ENCODE assay signal across 25 mouse cellular contexts in the genomic region with DNA sequence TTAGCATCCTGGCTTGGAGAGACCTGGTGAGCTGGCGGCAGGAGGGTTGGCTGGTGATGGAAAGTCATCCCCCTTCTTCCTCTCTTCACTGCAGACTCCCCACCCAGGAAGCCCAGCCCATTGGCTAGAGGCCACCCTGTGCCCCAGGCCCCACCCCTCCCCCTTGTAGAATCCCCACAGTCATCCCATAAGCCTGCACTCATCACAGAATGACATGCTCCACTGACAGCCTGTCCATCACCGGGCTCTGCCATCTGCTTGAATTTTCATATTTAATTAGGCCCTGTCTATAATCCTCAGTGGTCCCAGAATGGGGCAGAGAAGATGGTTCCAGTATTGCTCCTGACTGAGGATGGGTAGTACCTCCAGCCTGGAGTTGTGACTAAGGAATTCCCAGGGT.
DNase-seq lines count a peak whose midpoint lies in the region; ATAC-seq lines count a peak whose summit lies in the region.
"Had no signal": no experiment of that assay in that cellular context is flagged by ENCODE, and none has a peak within 500 bp of the region (broad histone marks: within the 10 kb centered on the region; RNA-seq: fewer than 3 reads in every experiment).

No protein-coding gene starts in this region.

- H3K9me3 ChIP-seq in midbrain, embryonic 10.5 days (replicated peaks) = no peaks in the 10 kb centered on the region
- H3K9me3 ChIP-seq in midbrain, embryonic 16.5 days (replicated peaks; ENCODE audit: control insufficient read depth, low read length, poor library complexity, severe bottlenecking) = no peaks in the 10 kb centered on the region
- no peaks in the 10 kb centered on the region for H3K9me3 ChIP-seq in forebrain, embryonic 14.5 days (replicated peaks; ENCODE audit: control insufficient read depth, low read length)
- no peaks in the 10 kb centered on the region for H3K9me3 ChIP-seq in hindbrain, embryonic 14.5 days (ENCODE audit: control insufficient read depth, low read length)
- no peaks in the 10 kb centered on the region for H3K9me3 ChIP-seq in midbrain, embryonic 14.5 days (ENCODE audit: control insufficient read depth, low read length)
- H3K9me3 ChIP-seq: embryonic facial prominence, embryonic 12.5 days; heart, embryonic 15.5 days; stomach, embryonic 15.5 days had no signal

- no peak overlapping the region for H3K4me2 ChIP-seq in midbrain, embryonic 16.5 days (ENCODE audit: low read length)
- no peak overlapping the region for H3K4me2 ChIP-seq in forebrain, embryonic 14.5 days (ENCODE audit: low read length)
- H3K4me2 ChIP-seq in hindbrain, embryonic 14.5 days (replicated peaks) = no peak overlapping the region
- no peak overlapping the region for H3K4me2 ChIP-seq in midbrain, embryonic 14.5 days (ENCODE audit: low read length)
- H3K4me2 ChIP-seq: embryonic facial prominence, embryonic 12.5 days; heart, embryonic 15.5 days; liver, embryonic 11.5 days; stomach, embryonic 15.5 days had no signal

- H3K27ac ChIP-seq in midbrain, embryonic 10.5 days (replicated peaks) = peak overlapping the region; percentile 75
- no peak overlapping the region for H3K27ac ChIP-seq in midbrain, embryonic 16.5 days (ENCODE audit: low read length)
- no peak overlapping the region for H3K27ac ChIP-seq in forebrain, embryonic 14.5 days (ENCODE audit: low read depth, low read length)
- no peak overlapping the region for H3K27ac ChIP-seq in hindbrain, embryonic 14.5 days
- H3K27ac ChIP-seq in midbrain, embryonic 14.5 days (replicated peaks; ENCODE audit: low read depth, low read length) = peak overlapping the region; percentile 41; the same call in 1 of the 2 replicates
- H3K27ac ChIP-seq: embryonic facial prominence, embryonic 12.5 days; heart, embryonic 15.5 days; left cerebral cortex, adult 2 months; stomach, embryonic 15.5 days had no signal

- DNase-seq in midbrain, embryonic 10.5 days (ENCODE audit: low spot score) = no peak
- DNase-seq in forebrain, embryonic 14.5 days (ENCODE audit: low spot score) = peak; percentile 47
- DNase-seq in hindbrain, embryonic 14.5 days (ENCODE audit: low spot score) = no peak
- DNase-seq in midbrain, embryonic 14.5 days = peak; percentile 45
- no peak for DNase-seq in layer of hippocampus, postnatal 14 days (ENCODE audit: low spot score in 2 of 2)
- DNase-seq in kidney, postnatal 10 days = no peak
- no peak for DNase-seq in cerebellum, adult 18-20 months
- DNase-seq: adrenal gland, postnatal 36 days; B cell, adult 2 months; cerebellum, adult 8-10 months; gastrocnemius, postnatal 25 days; heart, postnatal 4 days; lung, adult 18-20 months; lung, postnatal 36 days; right cerebral cortex, postnatal 14 days; thymus, adult 18-20 months; thymus, postnatal 4 days had no signal

- H3K4me3 ChIP-seq in midbrain, embryonic 10.5 days = no peak overlapping the region
- H3K4me3 ChIP-seq in midbrain, embryonic 16.5 days (ENCODE audit: low read depth, low read length) = no peak overlapping the region
- H3K4me3 ChIP-seq in forebrain, embryonic 14.5 days (ENCODE audit: low read depth, low read length) = no peak overlapping the region
- H3K4me3 ChIP-seq in hindbrain, embryonic 14.5 days (replicated peaks; ENCODE audit: low read length) = no peak overlapping the region
- no peak overlapping the region for H3K4me3 ChIP-seq in midbrain, embryonic 14.5 days (replicated peaks; ENCODE audit: low read depth, low read length)
- H3K4me3 ChIP-seq: embryonic facial prominence, embryonic 12.5 days; erythroblast, embryonic 14.5 days; heart, embryonic 15.5 days; left cerebral cortex, adult 2 months; stomach, embryonic 15.5 days had no signal

- no peaks in the 10 kb centered on the region for H3K36me3 ChIP-seq in midbrain, embryonic 10.5 days
- no peaks in the 10 kb centered on the region for H3K36me3 ChIP-seq in midbrain, embryonic 16.5 days (ENCODE audit: control insufficient read depth, insufficient read depth, low read length)
- H3K36me3 ChIP-seq in forebrain, embryonic 14.5 days (ENCODE audit: control insufficient read depth, insufficient read depth, low read length) = no peaks in the 10 kb centered on the region
- no peaks in the 10 kb centered on the region for H3K36me3 ChIP-seq in hindbrain, embryonic 14.5 days (replicated peaks; ENCODE audit: control insufficient read depth, insufficient read depth)
- H3K36me3 ChIP-seq in midbrain, embryonic 14.5 days (ENCODE audit: control insufficient read depth, insufficient read depth, low read length) = no peaks in the 10 kb centered on the region
- H3K36me3 ChIP-seq: embryonic facial prominence, embryonic 12.5 days; heart, embryonic 15.5 days; stomach, embryonic 15.5 days had no signal

- ATAC-seq in midbrain, embryonic 16.5 days = no peak
- ATAC-seq in forebrain, embryonic 14.5 days = peak; percentile 52; the same call in 1 of the 2 replicates
- ATAC-seq in hindbrain, embryonic 14.5 days (ENCODE audit: low FRiP score) = 0 out of 2 replicates have a peak, but pooled peaks have one; percentile 53
- peak; percentile 64 for ATAC-seq in midbrain, embryonic 14.5 days (ENCODE audit: low FRiP score, low TSS enrichment)
- ATAC-seq: intestine, embryonic 16.5 days had no signal

- no peaks in the 10 kb centered on the region; the same call in 1 of the 2 replicates for H3K27me3 ChIP-seq in midbrain, embryonic 10.5 days (ENCODE audit: low read depth, poor library complexity, severe bottlenecking)
- no peaks in the 10 kb centered on the region for H3K27me3 ChIP-seq in midbrain, embryonic 16.5 days (ENCODE audit: control insufficient read depth, insufficient read depth, low read depth, low read length)
- H3K27me3 ChIP-seq in forebrain, embryonic 14.5 days (replicated peaks; ENCODE audit: control insufficient read depth, insufficient read depth, low read length) = no peaks in the 10 kb centered on the region
- H3K27me3 ChIP-seq in hindbrain, embryonic 14.5 days (ENCODE audit: control insufficient read depth, insufficient read depth, low read length) = no peaks in the 10 kb centered on the region
- H3K27me3 ChIP-seq in midbrain, embryonic 14.5 days (ENCODE audit: control insufficient read depth, insufficient read depth, low read length) = no peaks in the 10 kb centered on the region
- H3K27me3 ChIP-seq: stomach, embryonic 15.5 days had no signal

- 65% methylated on average over 2 of the region's 2 CpGs for WGBS in midbrain, embryonic 10.5 days
- WGBS in midbrain, embryonic 16.5 days = 32% methylated on average over 2 of the region's 2 CpGs
- WGBS in forebrain, embryonic 14.5 days = 46% methylated on average over 2 of the region's 2 CpGs
- 44% methylated on average over 2 of the region's 2 CpGs for WGBS in hindbrain, embryonic 14.5 days
- 23% methylated on average over 2 of the region's 2 CpGs for WGBS in midbrain, embryonic 14.5 days

- H3K4me1 ChIP-seq in midbrain, embryonic 10.5 days = peaks cover 7% of the 10 kb centered on the region; the same call in 1 of the 2 replicates
- no peaks in the 10 kb centered on the region for H3K4me1 ChIP-seq in midbrain, embryonic 16.5 days (ENCODE audit: control insufficient read depth, insufficient read depth, low read length)
- no peaks in the 10 kb centered on the region; the same call in 1 of the 2 replicates for H3K4me1 ChIP-seq in forebrain, embryonic 14.5 days (ENCODE audit: control insufficient read depth, insufficient read depth, low read length)
- H3K4me1 ChIP-seq in hindbrain, embryonic 14.5 days (replicated peaks; ENCODE audit: control insufficient read depth, insufficient read depth, low read length) = no peaks in the 10 kb centered on the region
- peaks cover 12% of the 10 kb centered on the region for H3K4me1 ChIP-seq in midbrain, embryonic 14.5 days (ENCODE audit: control insufficient read depth, insufficient read depth, low read length)
- H3K4me1 ChIP-seq: embryonic facial prominence, embryonic 12.5 days; heart, embryonic 15.5 days; stomach, embryonic 15.5 days had no signal

- no peak overlapping the region for H3K9ac ChIP-seq in midbrain, embryonic 16.5 days (ENCODE audit: low read depth, low read length)
- no peak overlapping the region for H3K9ac ChIP-seq in forebrain, embryonic 14.5 days (ENCODE audit: low read length)
- no peak overlapping the region for H3K9ac ChIP-seq in hindbrain, embryonic 14.5 days
- H3K9ac ChIP-seq in midbrain, embryonic 14.5 days (replicated peaks; ENCODE audit: low read length) = no peak overlapping the region
- H3K9ac ChIP-seq: embryonic facial prominence, embryonic 12.5 days; heart, embryonic 15.5 days; stomach, embryonic 15.5 days had no signal

Comparison
In these comparisons a context has a peak if more than half of its experiments do, and no peak if none do; other contexts are left out.
1. DNase-seq: peak in forebrain, embryonic 14.5 days (single experiment) and midbrain, embryonic 14.5 days (single experiment); none in midbrain, embryonic 10.5 days (single experiment), hindbrain, embryonic 14.5 days (single experiment), layer of hippocampus, postnatal 14 days (0 of 2), kidney, postnatal 10 days (single experiment) and cerebellum, adult 18-20 months (0 of 2).
2. H3K27ac ChIP-seq: peak in midbrain, embryonic 10.5 days (single experiment) and midbrain, embryonic 14.5 days (single experiment); none in midbrain, embryonic 16.5 days (single experiment), forebrain, embryonic 14.5 days (single experiment) and hindbrain, embryonic 14.5 days (single experiment).